Mouse (Mus musculus) hematopoietic stem cell, adult 5-6 weeks (primary cell): ENCODE results near the gene Megf8. TPM values are rescaled to one million over a fixed set of nuclear protein-coding genes. Genes with fewer than 3 reads are reported as not detected.

ENCODE experiments used
- ATAC-seq, 2 experiments: fragments of 125-278 bp in 1 of 2; replicated peaks in 1 of 2; 2 replicates each; pipeline ENCODE4 v1.8.0; 2016 to 2017; ENCODE audit warnings: inconsistent platforms in 2 of 2, mild to moderate bottlenecking in 2 of 2, moderate number of reproducible peaks in 2 of 2, low read depth in 1 of 2, moderate TSS enrichment in 1 of 2; ENCODE audit not compliant: low FRiP score in 2 of 2, poor library complexity in 2 of 2, severe bottlenecking in 2 of 2, insufficient read depth in 1 of 2, low TSS enrichment in 1 of 2
- total RNA-seq: library from RNA; stranded (forward); fragments of 172-1452, 232-1000 nt; gene quantifications from 2 replicates; pipeline ENCODE4 v1.2.3, GENCODE M21; 2017

Megf8 gene
- total RNA-seq, 1 experiment from 2014 or later, result 5.3 TPM

- no peak for ATAC-seq
Observed at GRCm38 (mm10) chr7:25277998-25278340, 39.0 kb upstream of the Megf8 start.

- ATAC-seq, result peak; percentile 29 to 37; a peak in 3 of 4 replicates
Observed at GRCm38 (mm10) chr7:25278341-25279075, 38.5 kb upstream of the Megf8 start.

GRCm38 (mm10) chr7:25279076-25279860, 37.7 kb upstream of the Megf8 start:
- 0 out of 4 replicates have a peak, but pooled peaks have one; percentile 4 to 5 for ATAC-seq

- no peak for ATAC-seq
Observed at GRCm38 (mm10) chr7:25279861-25280791, 36.8 kb upstream of the Megf8 start.

GRCm38 (mm10) chr7:25281166-25281733, 35.7 kb upstream of the Megf8 start:
- no peak for ATAC-seq

GRCm38 (mm10) chr7:25281734-25282601, 35.0 kb upstream of the Megf8 start:
- ATAC-seq, result peak; percentile 59 to 74

- no peak for ATAC-seq
Observed at GRCm38 (mm10) chr7:25282731-25283211, 34.2 kb upstream of the Megf8 start.

- 0 out of 4 replicates have a peak, but pooled peaks of 1 of the 2 experiments have one; percentile 9 for ATAC-seq
Observed at GRCm38 (mm10) chr7:25283637-25284036, 33.3 kb upstream of the Megf8 start.

- ATAC-seq, result no peak
Observed at GRCm38 (mm10) chr7:25284171-25284570, 32.8 kb upstream of the Megf8 start.

GRCm38 (mm10) chr7:25284766-25285165, 32.2 kb upstream of the Megf8 start:
- no peak for ATAC-seq

- ATAC-seq, result no peak
Observed at GRCm38 (mm10) chr7:25285511-25286238, 31.3 kb upstream of the Megf8 start.

GRCm38 (mm10) chr7:25286989-25287388, 30.0 kb upstream of the Megf8 start:
- ATAC-seq, result no peak

GRCm38 (mm10) chr7:25288011-25288410, 29.0 kb upstream of the Megf8 start:
- ATAC-seq, result no peak

GRCm38 (mm10) chr7:25288721-25289120, 28.2 kb upstream of the Megf8 start:
- ATAC-seq, result no peak

- ATAC-seq, result no peak
Observed at GRCm38 (mm10) chr7:25289925-25290324, 27.0 kb upstream of the Megf8 start.

- ATAC-seq, result no peak
Observed at GRCm38 (mm10) chr7:25290463-25290862, 26.5 kb upstream of the Megf8 start.
